Comparison of ENCODE assay signal across 32 mouse cellular contexts in the genomic region with DNA sequence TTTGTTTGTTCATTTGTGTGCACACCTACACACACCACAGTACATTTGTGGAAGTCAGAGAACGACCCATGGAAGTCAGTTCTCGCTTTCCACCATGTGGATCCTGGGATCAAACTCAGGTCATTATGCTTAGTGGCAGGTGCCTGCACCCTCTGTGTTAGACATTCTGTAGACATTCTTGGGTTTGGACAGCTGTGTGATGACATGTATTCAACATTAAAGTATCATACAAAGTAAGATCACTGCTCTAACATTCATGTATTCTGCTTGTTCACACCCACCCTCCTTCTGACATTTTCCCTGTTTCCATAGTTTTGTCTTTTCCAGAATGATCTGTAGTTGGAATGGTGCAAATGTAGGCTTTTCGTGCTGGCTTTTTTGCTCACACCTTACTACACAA.
"Had no signal": no experiment of that assay in that cellular context is flagged by ENCODE, and none has a peak within 500 bp of the region (broad histone marks: within the 10 kb centered on the region; RNA-seq: fewer than 3 reads in every experiment).

No protein-coding gene starts in this region.

- DNase-seq: left cerebral cortex, postnatal 4 days; liver; liver, embryonic 13.5 days; liver, postnatal 0 days; lung, adult 18-20 months; lung, adult 2 months; lung, embryonic 14.5 days; lung, postnatal 10 days; lung, postnatal 14 days; lung, postnatal 36 days; lung, postnatal 4 days; midbrain, embryonic 14.5 days had no signal

- ATAC-seq: liver, embryonic 12.5 days; liver, postnatal 0 days; lung, postnatal 0 days; midbrain, embryonic 13.5 days; midbrain, embryonic 15.5 days; midbrain, embryonic 16.5 days had no signal

- H3K36me3 ChIP-seq: limb, embryonic 10.5 days; limb, embryonic 12.5 days; limb, embryonic 13.5 days; limb, embryonic 15.5 days; liver, embryonic 12.5 days; liver, embryonic 13.5 days; liver, embryonic 15.5 days; lung, embryonic 15.5 days; midbrain, embryonic 10.5 days; midbrain, embryonic 12.5 days; midbrain, embryonic 13.5 days; midbrain, embryonic 15.5 days; neural tube, embryonic 12.5 days had no signal

- H3K27me3 ChIP-seq: limb, embryonic 12.5 days; limb, embryonic 13.5 days; limb, embryonic 15.5 days; liver, embryonic 12.5 days; liver, embryonic 13.5 days; liver, embryonic 15.5 days; lung, embryonic 15.5 days; megakaryocyte, embryonic 14.5 days; neural tube, embryonic 12.5 days had no signal

- H3K4me3 ChIP-seq: left cerebral cortex, adult 2 months; limb, embryonic 10.5 days; limb, embryonic 12.5 days; limb, embryonic 13.5 days; limb, embryonic 15.5 days; liver, embryonic 12.5 days; liver, embryonic 13.5 days; liver, embryonic 15.5 days; lung, embryonic 15.5 days; megakaryocyte, embryonic 14.5 days; midbrain, embryonic 10.5 days; midbrain, embryonic 12.5 days; midbrain, embryonic 13.5 days; midbrain, embryonic 15.5 days; myocyte; neural tube, embryonic 12.5 days had no signal

- H3K9me3 ChIP-seq: limb, embryonic 10.5 days; limb, embryonic 12.5 days; limb, embryonic 13.5 days; limb, embryonic 15.5 days; liver, embryonic 12.5 days; liver, embryonic 13.5 days; liver, embryonic 15.5 days; lung, embryonic 15.5 days; megakaryocyte, embryonic 14.5 days; midbrain, embryonic 10.5 days; midbrain, embryonic 12.5 days; midbrain, embryonic 15.5 days; neural tube, embryonic 12.5 days had no signal

- H3K27ac ChIP-seq: left cerebral cortex, adult 2 months; limb, embryonic 10.5 days; limb, embryonic 12.5 days; limb, embryonic 13.5 days; limb, embryonic 15.5 days; liver, embryonic 12.5 days; liver, embryonic 13.5 days; liver, embryonic 14.5 days; liver, embryonic 15.5 days; lung, embryonic 15.5 days; macrophage; midbrain, embryonic 10.5 days; midbrain, embryonic 12.5 days; midbrain, embryonic 13.5 days; midbrain, embryonic 15.5 days; neural tube, embryonic 12.5 days had no signal

- H3K4me1 ChIP-seq: limb, embryonic 10.5 days; limb, embryonic 12.5 days; limb, embryonic 13.5 days; limb, embryonic 15.5 days; liver, embryonic 12.5 days; liver, embryonic 13.5 days; liver, embryonic 15.5 days; lung, embryonic 15.5 days; megakaryocyte, embryonic 14.5 days; midbrain, embryonic 10.5 days; midbrain, embryonic 12.5 days; midbrain, embryonic 13.5 days; midbrain, embryonic 15.5 days; neural tube, embryonic 12.5 days had no signal

- H3K4me2 ChIP-seq: limb, embryonic 12.5 days; limb, embryonic 13.5 days; limb, embryonic 15.5 days; liver, embryonic 11.5 days; liver, embryonic 12.5 days; liver, embryonic 13.5 days; liver, embryonic 15.5 days; lung, embryonic 14.5 days; lung, embryonic 15.5 days; midbrain, embryonic 12.5 days; midbrain, embryonic 13.5 days; midbrain, embryonic 15.5 days; neural tube, embryonic 12.5 days had no signal

- H3K9ac ChIP-seq: limb, embryonic 12.5 days; limb, embryonic 13.5 days; limb, embryonic 15.5 days; liver, embryonic 12.5 days; liver, embryonic 13.5 days; liver, embryonic 14.5 days; liver, embryonic 15.5 days; liver, postnatal 0 days; lung, embryonic 14.5 days; lung, embryonic 15.5 days; midbrain, embryonic 12.5 days; midbrain, embryonic 13.5 days; midbrain, embryonic 15.5 days; neural tube, embryonic 12.5 days had no signal
